ENCODE assay signal across 8 mouse cellular contexts in the genomic region with DNA sequence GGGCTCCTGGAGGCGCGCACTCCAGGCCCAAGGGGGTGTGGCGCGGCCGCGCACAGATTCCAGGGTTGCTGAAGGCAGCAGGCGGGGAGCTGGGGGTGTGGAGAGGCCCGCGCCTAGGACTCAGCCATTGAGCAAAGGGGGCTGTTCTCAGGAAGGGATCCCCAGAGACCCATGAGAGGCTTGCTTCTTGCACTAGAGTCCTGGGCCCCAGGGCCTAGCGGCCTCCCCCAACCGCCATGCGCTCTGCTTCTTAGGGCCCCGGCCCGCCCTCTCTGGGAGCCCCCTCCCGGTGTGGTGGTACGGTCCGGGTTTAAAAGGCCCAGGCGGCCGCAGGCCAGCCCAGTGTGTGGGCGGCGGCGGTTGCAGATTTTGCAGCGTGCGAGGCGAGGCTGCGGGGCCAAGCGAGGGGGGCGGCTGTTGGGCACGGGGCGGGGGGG. TPM values are rescaled to one million over a fixed set of nuclear protein-coding genes. Genes with fewer than 3 reads are reported as not detected.
DNase-seq lines count a peak whose midpoint lies in the region; ATAC-seq and TF ChIP-seq lines count a peak whose summit lies in the region.

Plxna3 (plus strand) TSS at position 342 of the 437 bp plus-strand sequence.

- dilution Hi-C loops in CH12.LX (cut with MboI; ENCODE audit: extremely low pct_ligation_motif_present, extremely low pct_unique_long_range_greater_than_20kb, low sequenced_read_pairs) = no loop called here

- no peak for TF ChIP-seq EP300 in CH12.LX (IDR thresholded peaks at IDR 0.05; ENCODE audit: low read length)

- TF ChIP-seq CTCF in CH12.LX (conservative IDR thresholded peaks at IDR 0.05 in 1 of 2, IDR thresholded peaks at IDR 0.05 in 1 of 2; ENCODE audit: low read depth in 2 of 2, low read length in 2 of 2) = no peak

- peak within 1 kb of the TSS; percentile 39 to 53 (median 41) for H3K4me3 ChIP-seq in CH12.LX (replicated peaks in 1 of 3; ENCODE audit: low read depth in 2 of 3, low read length in 2 of 3, poor library complexity in 1 of 3)
- H3K4me3 ChIP-seq in brown adipose tissue, adult 24 weeks (ENCODE audit: insufficient read depth, low read depth, low read length) = peak within 1 kb of the TSS; percentile 73
- H3K4me3 ChIP-seq in forebrain, embryonic 10.5 days = peak within 1 kb of the TSS; percentile 63
- peak within 1 kb of the TSS; percentile 45 to 52 for H3K4me3 ChIP-seq in heart, embryonic 14.5 days (ENCODE audit: control insufficient read depth in 1 of 2, insufficient read depth in 1 of 2, low read depth in 1 of 2, low read length in 2 of 2)
- H3K4me3 ChIP-seq in liver, embryonic 15.5 days (replicated peaks) = peak within 1 kb of the TSS; percentile 51
- H3K4me3 ChIP-seq in neural tube, embryonic 12.5 days = peak within 1 kb of the TSS; percentile 53

- H3K27ac ChIP-seq in CH12.LX (ENCODE audit: insufficient read depth, low read depth) = no peak within 1 kb of the TSS
- H3K27ac ChIP-seq in brown adipose tissue, adult 24 weeks (replicated peaks; ENCODE audit: low read depth, low read length) = 0 out of 2 replicates have a peak within 1 kb of the TSS, but pooled peaks have one; percentile 66
- peak within 1 kb of the TSS; percentile 94 for H3K27ac ChIP-seq in forebrain, embryonic 10.5 days
- peak within 1 kb of the TSS; percentile 52; a peak in 3 of 4 replicates for H3K27ac ChIP-seq in heart, embryonic 14.5 days (replicated peaks in 1 of 2; ENCODE audit: control insufficient read depth in 1 of 2, insufficient read depth in 1 of 2, low read depth in 2 of 2, low read length in 2 of 2)
- no peak within 1 kb of the TSS for H3K27ac ChIP-seq in liver, embryonic 15.5 days (replicated peaks)
- H3K27ac ChIP-seq in neural tube, embryonic 12.5 days = no peak within 1 kb of the TSS; the same call in 1 of the 2 replicates

- H3K79me2 ChIP-seq in CH12.LX (replicated peaks; ENCODE audit: control insufficient read depth, extremely low read depth, insufficient read depth, poor library complexity, severe bottlenecking) = no peaks in the 10 kb centered on the region; the same call in 1 of the 2 replicates

- H3K4me2 ChIP-seq in CH12.LX (ENCODE audit: insufficient read depth, low read depth, poor library complexity, severe bottlenecking) = peak within 1 kb of the TSS; percentile 73
- H3K4me2 ChIP-seq in heart, embryonic 14.5 days (ENCODE audit: low read length) = peak within 1 kb of the TSS; percentile 71
- peak within 1 kb of the TSS; percentile 73 for H3K4me2 ChIP-seq in liver, embryonic 15.5 days
- peak within 1 kb of the TSS; percentile 64 for H3K4me2 ChIP-seq in neural tube, embryonic 12.5 days (replicated peaks)

- peak; percentile 85 for ATAC-seq in heart, embryonic 14.5 days (ENCODE audit: insufficient number of reproducible peaks, insufficient read depth, low FRiP score, low read depth)
- ATAC-seq in liver, embryonic 15.5 days (ENCODE audit: insufficient read depth) = peak; percentile 90
- peak; percentile 95 for ATAC-seq in neural tube, embryonic 12.5 days (ENCODE audit: low FRiP score, low read depth)

- no peaks in the 10 kb centered on the region for H3K9me3 ChIP-seq in CH12.LX (replicated peaks; ENCODE audit: low read length)
- H3K9me3 ChIP-seq in forebrain, embryonic 10.5 days = no peaks in the 10 kb centered on the region
- no peaks in the 10 kb centered on the region for H3K9me3 ChIP-seq in heart, embryonic 14.5 days (ENCODE audit: control insufficient read depth, low read length)
- H3K9me3 ChIP-seq in liver, embryonic 15.5 days (replicated peaks) = no peaks in the 10 kb centered on the region
- H3K9me3 ChIP-seq in neural tube, embryonic 12.5 days = no peaks in the 10 kb centered on the region

- in situ Hi-C loops in CH12.LX (cut with MboI; ENCODE audit: low pct_ligation_motif_present, low pct_unique_long_range_greater_than_20kb, low sequenced_read_pairs) = no loop called here

- no peaks in the 10 kb centered on the region for H3K27me3 ChIP-seq in CH12.LX (replicated peaks)
- H3K27me3 ChIP-seq in forebrain, embryonic 10.5 days (ENCODE audit: poor library complexity, severe bottlenecking) = no peaks in the 10 kb centered on the region; the same call in 1 of the 2 replicates
- no peaks in the 10 kb centered on the region for H3K27me3 ChIP-seq in heart, embryonic 14.5 days (ENCODE audit: control insufficient read depth, insufficient read depth, low read length)
- no peaks in the 10 kb centered on the region for H3K27me3 ChIP-seq in liver, embryonic 15.5 days
- no peaks in the 10 kb centered on the region for H3K27me3 ChIP-seq in neural tube, embryonic 12.5 days (replicated peaks)

- peak; percentile 40 for DNase-seq in CH12.LX (ENCODE audit: extremely low read depth)
- DNase-seq in forebrain, embryonic 10.5 days (ENCODE audit: extremely low spot score, low spot score) = peak; percentile 70
- peak; percentile 74 for DNase-seq in kidney, postnatal 14 days
- peak; percentile 18 for DNase-seq in telencephalon, adult 2 months (ENCODE audit: low read depth, low spot score)

- peak; percentile 74 for TF ChIP-seq POLR2A in CH12.LX (IDR thresholded peaks at IDR 0.05; ENCODE audit: low read depth, low read length)

- peaks cover 0 to 15% of the 10 kb centered on the region in 2 experiments for H3K36me3 ChIP-seq in CH12.LX (replicated peaks in 1 of 2; ENCODE audit: control insufficient read depth in 1 of 2, insufficient read depth in 1 of 2, low read length in 1 of 2)
- peaks cover 21% of the 10 kb centered on the region for H3K36me3 ChIP-seq in forebrain, embryonic 10.5 days (replicated peaks)
- peaks cover 5% of the 10 kb centered on the region; the same call in 1 of the 2 replicates for H3K36me3 ChIP-seq in heart, embryonic 14.5 days (ENCODE audit: control insufficient read depth, insufficient read depth, low read length)
- no peaks in the 10 kb centered on the region for H3K36me3 ChIP-seq in liver, embryonic 15.5 days (replicated peaks)
- H3K36me3 ChIP-seq in neural tube, embryonic 12.5 days = peaks cover 13% of the 10 kb centered on the region; the same call in 1 of the 2 replicates

- peak within 1 kb of the TSS; percentile 64 for H3K9ac ChIP-seq in CH12.LX (ENCODE audit: insufficient read depth, low read depth)
- peak within 1 kb of the TSS; percentile 70 for H3K9ac ChIP-seq in heart, embryonic 14.5 days (ENCODE audit: low read length)
- H3K9ac ChIP-seq in liver, embryonic 15.5 days = no peak within 1 kb of the TSS
- peak within 1 kb of the TSS; percentile 64 for H3K9ac ChIP-seq in neural tube, embryonic 12.5 days

- TF ChIP-seq RAD21 in CH12.LX (IDR thresholded peaks at IDR 0.05; ENCODE audit: low read depth, low read length) = no peak

- H3K4me1 ChIP-seq in CH12.LX (ENCODE audit: control insufficient read depth in 1 of 2, insufficient read depth in 2 of 2) = peaks cover 9 to 26% of the 10 kb centered on the region in 2 experiments; a peak in 2 of 4 replicates
- no peaks in the 10 kb centered on the region for H3K4me1 ChIP-seq in brown adipose tissue, adult 24 weeks (ENCODE audit: control insufficient read depth, insufficient read depth, insufficient read length, low read length)
- H3K4me1 ChIP-seq in forebrain, embryonic 10.5 days = peaks cover 31% of the 10 kb centered on the region
- peaks cover 5% of the 10 kb centered on the region in 2 experiments; a peak in 2 of 4 replicates for H3K4me1 ChIP-seq in heart, embryonic 14.5 days (ENCODE audit: control insufficient read depth in 2 of 2, insufficient read depth in 2 of 2, low read length in 2 of 2)
- peaks cover 14% of the 10 kb centered on the region for H3K4me1 ChIP-seq in liver, embryonic 15.5 days (replicated peaks)
- peaks cover 22% of the 10 kb centered on the region for H3K4me1 ChIP-seq in neural tube, embryonic 12.5 days

- 8% methylated on average over 30 of the region's 30 CpGs for WGBS in forebrain, embryonic 10.5 days
- WGBS in heart, embryonic 14.5 days = 20% methylated on average over 22 of the region's 30 CpGs
- 16% methylated on average over 29 of the region's 30 CpGs for WGBS in liver, embryonic 15.5 days (ENCODE audit: insufficient replicate concordance)
- 10% methylated on average over 21 of the region's 30 CpGs for WGBS in neural tube, embryonic 12.5 days

TF ChIP-seq in CH12.LX, 34 proteins besides CTCF, POLR2A, EP300 and RAD21 (continues in another document):
- TF ChIP-seq ZMIZ1 (IDR thresholded peaks at IDR 0.05; ENCODE audit: low read depth, low read length) (no peak), TCF12 (IDR thresholded peaks at IDR 0.05; ENCODE audit: low read depth, low read length) (0 out of 2 replicates have a peak, but pooled peaks have one; percentile 39), UBTF (IDR thresholded peaks at IDR 0.05; ENCODE audit: low read depth, low read length) (no peak), MYC (IDR thresholded peaks at IDR 0.05; ENCODE audit: low read depth, low read length) (0 out of 2 replicates have a peak, but pooled peaks have one; percentile 37), TBP (conservative IDR thresholded peaks at IDR 0.05; ENCODE audit: low read depth, low read length) (peak; percentile 71), USF2 (conservative IDR thresholded peaks at IDR 0.05; ENCODE audit: low read depth, low read length) (no peak), ZKSCAN1 (IDR thresholded peaks at IDR 0.05; ENCODE audit: borderline replicate concordance, low read depth, low read length) (no peak), ZNF384 (IDR thresholded peaks at IDR 0.05; ENCODE audit: low read depth, low read length) (no peak), E2F4 (IDR thresholded peaks at IDR 0.05; ENCODE audit: insufficient replicate concordance, low read depth, low read length) (no peak), CHD2 (IDR thresholded peaks at IDR 0.05; ENCODE audit: low read length) (no peak), ETS1 (conservative IDR thresholded peaks at IDR 0.05; ENCODE audit: low read depth, low read length) (no peak; the same call in 1 of the 2 replicates), USF1 (IDR thresholded peaks at IDR 0.05; ENCODE audit: low read depth, low read length) (no peak), ELF1 (IDR thresholded peaks at IDR 0.05; ENCODE audit: low read depth, low read length) (no peak), MEF2A (IDR thresholded peaks at IDR 0.05; ENCODE audit: borderline replicate concordance, low read depth, low read length) (no peak), NELFE (IDR thresholded peaks at IDR 0.05; ENCODE audit: low read depth, low read length) (peak; percentile 50; the same call in 1 of the 2 replicates)

RNA-seq across cellular contexts. Expression of gene Plxna3, which starts in this region (rescaled TPM):
- total RNA-seq in CH12.LX (2012; rRNA removed) (2.6 and 4.9 TPM in 2 replicates), CH12.LX (2014; rRNA removed) (1.4 and 2.0 TPM in 2 replicates)
- 4.1 and 5.0 TPM in 2 replicates for polyA plus RNA-seq in CH12.LX (2012; ENCODE audit: insufficient read length, low read depth)
- 0.75 and 1.5 TPM in 2 replicates for polyA plus RNA-seq in brown adipose tissue, adult 24 weeks (2012; ENCODE audit: insufficient read depth, insufficient read length, missing spikeins)
- 16.1 and 20.3 TPM in 2 replicates for polyA plus RNA-seq in forebrain, embryonic 10.5 days (2016; fragmentation: Nextera tagmentation; extraction: Ambion mirVana)
- 3.3 and 5.4 TPM in 2 replicates for polyA plus RNA-seq in heart, embryonic 14.5 days (2014; fragmentation: Nextera tagmentation; extraction: Ambion mirVana)
- 1.1 and 1.5 TPM in 2 replicates for polyA plus RNA-seq in liver, embryonic 15.5 days (2015; fragmentation: Nextera tagmentation; extraction: Ambion mirVana)
- 47.0 and 54.6 TPM in 2 replicates for polyA plus RNA-seq in neural tube, embryonic 12.5 days (2016; fragmentation: Nextera tagmentation; extraction: Ambion mirVana)

Comparison
In these comparisons a context has a peak if more than half of its experiments do, and no peak if none do; other contexts are left out.
1. DNase-seq: peak in every context shown above with its lines; median percentile 74 in kidney, postnatal 14 days; 70 in forebrain, embryonic 10.5 days; 40 in CH12.LX; 18 in telencephalon, adult 2 months.
2. H3K27ac ChIP-seq: peak in brown adipose tissue, adult 24 weeks (single experiment), forebrain, embryonic 10.5 days (single experiment) and heart, embryonic 14.5 days (2 of 2); none in CH12.LX (single experiment), liver, embryonic 15.5 days (single experiment) and neural tube, embryonic 12.5 days (single experiment).
3. Peak in every context shown above with its lines, with median percentiles within 50 percentile points of each other: H3K4me2 ChIP-seq, H3K4me3 ChIP-seq and ATAC-seq.